Mouse (Mus musculus) adrenal gland, adult 10 weeks (tissue): Measurements from ENCODE around the gene Eepd1. TPM values are rescaled to one million over a fixed set of nuclear protein-coding genes. Genes with fewer than 3 reads are reported as not detected.

Source experiments
- polyA plus RNA-seq: library from polyadenylated mRNA; stranded (reverse); fragments of 350-450 nt; fragmentation: Illumina TruSeq; extraction: RNeasy Lipid Tissue Mini Kit (QIAGEN cat#74804); gene quantifications from one replicate; pipeline ENCODE4 v1.2.3, GENCODE M21; 2014; ENCODE audit warnings: low read depth, low replicate concordance

Gene Eepd1
- polyA plus RNA-seq: 7.9 TPM

GRCm38 (mm10) chr9:25481344-25482095 is at the start of gene Eepd1:
Gene Eepd1, plus strand, starts transcription at chr9:25481547.

Other genes with a start within 250 kb of the Eepd1 start
- 681 TPM for gene Sept7, start 229.1 kb upstream of the Eepd1 start, polyA plus RNA-seq